Mouse (Mus musculus): ENCODE measurements at regions not wholly inside any gene's neighbourhood (a gene's known extent, or its start where the extent isn't known, plus 50 kb on each side); places are given as distances from the start of the nearest gene placed in this dataset.

GRCm38 (mm10) chr16:93263141-93263815 is 340.6 kb downstream of the Setd4 start:
- TF ChIP-seq CTCF (IDR thresholded peaks at IDR 0.05; ENCODE audit: control insufficient read depth, insufficient read depth, insufficient replicate concordance, low read depth, low read length) = no peak
- no peak for TF ChIP-seq POLR2A (IDR thresholded peaks at IDR 0.05; ENCODE audit: control insufficient read depth, low read depth, low read length)
